Mouse (Mus musculus) heart, adult 8-10 months (tissue): ENCODE results near the gene Adora1. TPM values are rescaled to one million over a fixed set of nuclear protein-coding genes. Genes with fewer than 3 reads are reported as not detected.
"Not testable (repeated sequence)": the region's sequence is repeated elsewhere in the genome, so short reads cannot be mapped to it uniquely, and the experiment has no call there.

Experiments
- DNase-seq: peaks from one replicate; pipeline ENCODE4 v3.0.0; 2022; ENCODE audit warnings: low spot score
- total RNA-seq, 4 experiments: library from RNA; stranded (reverse); gene quantifications; 2 replicates each; pipeline ENCODE4 v1.2.4; 2022

The Adora1 gene
- total RNA-seq, result 10 to 100 TPM in 3 of 4 experiments, 1 to 10 TPM in 1; 8.6 to 14.1 (median 12.7) TPM

- no peak for DNase-seq
Observed at GRCm38 (mm10) chr1:134235391-134235921, at the start of gene Adora1. Gene Adora1, minus strand, starts transcription at chr1:134235431.

- DNase-seq, result no peak
Observed at GRCm38 (mm10) chr1:134283108-134283507, 47.9 kb upstream of the Adora1 start.

- DNase-seq, result no peak
Observed at GRCm38 (mm10) chr1:134282342-134282741, 47.1 kb upstream of the Adora1 start.

GRCm38 (mm10) chr1:134281563-134281962 lies 46.3 kb upstream of the Adora1 start:
- DNase-seq, result no peak

GRCm38 (mm10) chr1:134280174-134280573 lies 44.9 kb upstream of the Adora1 start:
- DNase-seq, result no peak

- DNase-seq, result no peak
Observed at GRCm38 (mm10) chr1:134276823-134277222, 41.6 kb upstream of the Adora1 start.

GRCm38 (mm10) chr1:134275616-134276464 lies 40.6 kb upstream of the Adora1 start:
- DNase-seq, result peak; percentile 12

- DNase-seq, result no peak
Observed at GRCm38 (mm10) chr1:134274483-134274920, 39.3 kb upstream of the Adora1 start.

GRCm38 (mm10) chr1:134273493-134274395 lies 38.5 kb upstream of the Adora1 start:
- DNase-seq, result no peak

GRCm38 (mm10) chr1:134272754-134273250 lies 37.6 kb upstream of the Adora1 start:
- DNase-seq, result no peak

- DNase-seq, result no peak
Observed at GRCm38 (mm10) chr1:134270026-134270425, 34.8 kb upstream of the Adora1 start.

- no peak for DNase-seq
Observed at GRCm38 (mm10) chr1:134265797-134266196, 30.6 kb upstream of the Adora1 start.

GRCm38 (mm10) chr1:134264341-134264740 lies 29.1 kb upstream of the Adora1 start:
- DNase-seq, result no peak

- DNase-seq, result not testable (repeated sequence)
Observed at GRCm38 (mm10) chr1:134249681-134250080, 14.4 kb upstream of the Adora1 start.

GRCm38 (mm10) chr1:134246590-134246989 lies 11.4 kb upstream of the Adora1 start:
- peak; percentile 54 for DNase-seq

GRCm38 (mm10) chr1:134245004-134245717 lies 9.9 kb upstream of the Adora1 start:
- DNase-seq, result no peak

GRCm38 (mm10) chr1:134243948-134244914 lies 9.0 kb upstream of the Adora1 start:
- DNase-seq, result peak; percentile 88

- no peak for DNase-seq
Observed at GRCm38 (mm10) chr1:134243505-134243904, 8.3 kb upstream of the Adora1 start.

- no peak for DNase-seq
Observed at GRCm38 (mm10) chr1:134242286-134242685, 7.1 kb upstream of the Adora1 start.

- DNase-seq, result no peak
Observed at GRCm38 (mm10) chr1:134241298-134241697, 6.1 kb upstream of the Adora1 start.
